Mouse (Mus musculus): ENCODE results near the gene Slc13a5. TPM values are rescaled to one million over a fixed set of nuclear protein-coding genes. Genes with fewer than 3 reads are reported as not detected.

The Slc13a5 gene
- polyA plus RNA-seq, 1 experiment from 2014 or later, result 2.0 TPM

DNA sequence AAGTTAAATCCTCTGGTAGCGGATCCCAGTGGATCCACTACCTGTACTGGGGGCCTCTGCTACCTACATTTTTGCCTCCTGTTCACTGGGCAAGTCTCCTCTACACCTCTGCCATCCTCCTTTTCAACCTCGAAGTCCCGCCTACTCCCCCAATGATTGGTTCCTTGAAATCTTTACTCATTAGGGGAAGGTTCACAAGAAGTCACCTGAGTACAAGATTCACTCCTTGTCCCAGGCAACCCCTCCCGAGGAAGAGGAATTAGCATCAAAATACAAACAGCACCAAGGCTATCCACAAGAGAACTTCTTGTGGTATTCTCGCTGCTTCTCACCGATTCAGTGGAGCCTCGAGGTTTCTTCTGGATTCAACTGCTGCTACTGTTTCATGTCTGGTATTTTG lies 35.0 kb downstream of the Slc13a5 start:
- H3K27me3 ChIP-seq (ENCODE audit: control insufficient read depth, insufficient read depth, low read length), result no peaks in the 10 kb centered on the region
- ATAC-seq (ENCODE audit: low FRiP score) (no peak), DNase-seq (ENCODE audit: low spot score) (no peak)
- WGBS, result 87% methylated on average over 7 of the region's 7 CpGs
- no peak overlapping the region for H3K4me3 ChIP-seq (replicated peaks; ENCODE audit: low read length)
- H3K27ac ChIP-seq, result no peak overlapping the region
- no peak overlapping the region for H3K9ac ChIP-seq
- no peaks in the 10 kb centered on the region for H3K9me3 ChIP-seq (ENCODE audit: control insufficient read depth, low read length)
- no peaks in the 10 kb centered on the region for H3K36me3 ChIP-seq (replicated peaks; ENCODE audit: control insufficient read depth, insufficient read depth)
- no peak overlapping the region for H3K4me2 ChIP-seq (replicated peaks)
- H3K4me1 ChIP-seq (replicated peaks; ENCODE audit: control insufficient read depth, insufficient read depth, low read length), result no peaks in the 10 kb centered on the region

DNA sequence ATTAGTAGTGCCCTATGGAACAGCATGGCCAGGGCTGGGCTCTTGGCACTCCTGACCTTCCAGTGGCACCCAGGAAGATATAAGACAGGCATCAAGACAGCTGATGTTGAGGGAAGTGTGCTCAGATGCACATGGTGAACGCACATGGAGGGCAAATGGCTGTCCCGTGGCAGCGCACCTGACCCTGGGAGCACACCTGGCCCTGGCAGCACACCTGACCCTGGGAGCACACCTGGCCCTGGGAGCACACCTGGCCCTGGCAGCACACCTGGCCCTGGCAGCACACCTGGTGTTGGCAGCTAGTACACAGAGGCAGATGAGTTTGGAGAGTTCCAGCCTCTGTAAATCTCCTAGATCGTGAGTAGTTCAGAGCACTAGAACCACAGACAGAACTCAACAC lies 38.5 kb downstream of the Slc13a5 start:
- Histone ChIP-seq H3K9ac (no peak overlapping the region), H3K27me3 (ENCODE audit: control insufficient read depth, insufficient read depth, low read length) (no peaks in the 10 kb centered on the region), H3K4me2 (replicated peaks) (no peak overlapping the region), H3K36me3 (replicated peaks; ENCODE audit: control insufficient read depth, insufficient read depth) (no peaks in the 10 kb centered on the region), H3K9me3 (ENCODE audit: control insufficient read depth, low read length) (no peaks in the 10 kb centered on the region), H3K4me3 (replicated peaks; ENCODE audit: low read length) (no peak overlapping the region), H3K27ac (no peak overlapping the region), H3K4me1 (replicated peaks; ENCODE audit: control insufficient read depth, insufficient read depth, low read length) (no peaks in the 10 kb centered on the region)
- DNase-seq (ENCODE audit: low spot score) (no peak), ATAC-seq (ENCODE audit: low FRiP score) (no peak)
- 94% methylated on average over 4 of the region's 4 CpGs for WGBS

- no peak for ATAC-seq (ENCODE audit: low FRiP score)
- Histone ChIP-seq H3K36me3 (replicated peaks; ENCODE audit: control insufficient read depth, insufficient read depth) (no peaks in the 10 kb centered on the region), H3K27ac (no peak overlapping the region), H3K4me1 (replicated peaks; ENCODE audit: control insufficient read depth, insufficient read depth, low read length) (no peaks in the 10 kb centered on the region), H3K4me2 (replicated peaks) (no peak overlapping the region), H3K27me3 (ENCODE audit: control insufficient read depth, insufficient read depth, low read length) (no peaks in the 10 kb centered on the region), H3K4me3 (replicated peaks; ENCODE audit: low read length) (no peak overlapping the region), H3K9me3 (ENCODE audit: control insufficient read depth, low read length) (no peaks in the 10 kb centered on the region), H3K9ac (no peak overlapping the region)
- DNase-seq (ENCODE audit: low spot score), result no peak
- WGBS, result 87% methylated on average over 6 of the region's 6 CpGs
These were observed 40.1 kb downstream of the Slc13a5 start for GRCm38 (mm10) chr11:72226901-72227300.

GRCm38 (mm10) chr11:72226020-72226791 lies 40.8 kb downstream of the Slc13a5 start:
- 27% methylated on average over 10 of the region's 10 CpGs for WGBS

DNA sequence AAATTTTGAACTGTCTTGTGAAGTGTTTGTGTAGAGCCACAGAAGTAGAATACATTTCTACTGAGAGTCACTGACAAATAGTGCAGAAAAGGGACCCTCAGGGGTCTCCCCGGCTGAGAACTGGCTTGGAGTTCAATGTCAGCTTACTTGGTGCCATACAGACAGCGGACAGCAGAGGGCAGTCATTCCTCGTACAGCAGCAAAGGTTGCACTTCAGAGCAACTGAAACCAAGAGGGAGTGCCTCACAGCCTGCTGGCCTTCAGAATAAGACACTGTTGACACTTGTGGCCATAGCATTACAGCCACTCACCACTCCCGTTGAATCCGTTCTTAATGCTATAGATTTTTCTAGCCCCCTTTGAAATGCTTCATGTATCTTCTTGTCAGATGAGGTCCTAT lies 42.2 kb downstream of the Slc13a5 start:
- ATAC-seq (ENCODE audit: low FRiP score), result no peak
- Histone ChIP-seq H3K27ac (no peak overlapping the region), H3K4me3 (replicated peaks; ENCODE audit: low read length) (no peak overlapping the region), H3K4me2 (replicated peaks) (no peak overlapping the region), H3K27me3 (ENCODE audit: control insufficient read depth, insufficient read depth, low read length) (no peaks in the 10 kb centered on the region), H3K9ac (no peak overlapping the region), H3K36me3 (replicated peaks; ENCODE audit: control insufficient read depth, insufficient read depth) (no peaks in the 10 kb centered on the region), H3K9me3 (ENCODE audit: control insufficient read depth, low read length) (no peaks in the 10 kb centered on the region), H3K4me1 (replicated peaks; ENCODE audit: control insufficient read depth, insufficient read depth, low read length) (no peaks in the 10 kb centered on the region)
- WGBS, result 10% methylated on average over 5 of the region's 5 CpGs
- peak; percentile 87 for DNase-seq (ENCODE audit: low spot score)

More at GRCm38 (mm10) chr11:72226020-72226791, 40.8 kb downstream of the Slc13a5 start:
- Histone ChIP-seq H3K9ac (no peak overlapping the region), H3K4me3 (replicated peaks; ENCODE audit: low read length) (no peak overlapping the region), H3K4me2 (replicated peaks) (no peak overlapping the region), H3K27ac (no peak overlapping the region), H3K27me3 (ENCODE audit: control insufficient read depth, insufficient read depth, low read length) (no peaks in the 10 kb centered on the region), H3K9me3 (ENCODE audit: control insufficient read depth, low read length) (no peaks in the 10 kb centered on the region), H3K4me1 (replicated peaks; ENCODE audit: control insufficient read depth, insufficient read depth, low read length) (no peaks in the 10 kb centered on the region), H3K36me3 (replicated peaks; ENCODE audit: control insufficient read depth, insufficient read depth) (no peaks in the 10 kb centered on the region)
- DNase-seq (ENCODE audit: low spot score) (peak; percentile 43), ATAC-seq (ENCODE audit: low FRiP score) (peak; percentile 37; the same call in 1 of the 2 replicates)

GRCm38 (mm10) chr11:72223414-72223813 lies 43.6 kb downstream of the Slc13a5 start:
- Histone ChIP-seq H3K36me3 (replicated peaks; ENCODE audit: control insufficient read depth, insufficient read depth) (0 out of 2 replicates have a peak, but pooled peaks cover 8% of the 10 kb centered on the region), H3K27me3 (ENCODE audit: control insufficient read depth, insufficient read depth, low read length) (no peaks in the 10 kb centered on the region), H3K27ac (no peak overlapping the region), H3K4me1 (replicated peaks; ENCODE audit: control insufficient read depth, insufficient read depth, low read length) (no peaks in the 10 kb centered on the region), H3K9ac (no peak overlapping the region), H3K9me3 (ENCODE audit: control insufficient read depth, low read length) (no peaks in the 10 kb centered on the region), H3K4me2 (replicated peaks) (no peak overlapping the region), H3K4me3 (replicated peaks; ENCODE audit: low read length) (no peak overlapping the region)
- WGBS, result 83% methylated on average over 4 of the region's 4 CpGs
- no peak for DNase-seq (ENCODE audit: low spot score)
- no peak for ATAC-seq (ENCODE audit: low FRiP score)

- DNase-seq (ENCODE audit: low spot score) (peak; percentile 83), ATAC-seq (ENCODE audit: low FRiP score) (no peak)
- no peaks in the 10 kb centered on the region for H3K27me3 ChIP-seq (ENCODE audit: control insufficient read depth, insufficient read depth, low read length)
- no peak overlapping the region for H3K9ac ChIP-seq
- WGBS, result 16% methylated on average over 6 of the region's 6 CpGs
- H3K9me3 ChIP-seq (ENCODE audit: control insufficient read depth, low read length), result no peaks in the 10 kb centered on the region
- no peak overlapping the region for H3K4me3 ChIP-seq (replicated peaks; ENCODE audit: low read length)
- H3K4me2 ChIP-seq (replicated peaks), result no peak overlapping the region
- peaks cover 12% of the 10 kb centered on the region for H3K4me1 ChIP-seq (replicated peaks; ENCODE audit: control insufficient read depth, insufficient read depth, low read length)
- H3K27ac ChIP-seq, result no peak overlapping the region
- H3K36me3 ChIP-seq (replicated peaks; ENCODE audit: control insufficient read depth, insufficient read depth), result 0 out of 2 replicates have a peak, but pooled peaks cover 8% of the 10 kb centered on the region
These were observed 45.7 kb downstream of the Slc13a5 start for GRCm38 (mm10) chr11:72221278-72221677.

DNA sequence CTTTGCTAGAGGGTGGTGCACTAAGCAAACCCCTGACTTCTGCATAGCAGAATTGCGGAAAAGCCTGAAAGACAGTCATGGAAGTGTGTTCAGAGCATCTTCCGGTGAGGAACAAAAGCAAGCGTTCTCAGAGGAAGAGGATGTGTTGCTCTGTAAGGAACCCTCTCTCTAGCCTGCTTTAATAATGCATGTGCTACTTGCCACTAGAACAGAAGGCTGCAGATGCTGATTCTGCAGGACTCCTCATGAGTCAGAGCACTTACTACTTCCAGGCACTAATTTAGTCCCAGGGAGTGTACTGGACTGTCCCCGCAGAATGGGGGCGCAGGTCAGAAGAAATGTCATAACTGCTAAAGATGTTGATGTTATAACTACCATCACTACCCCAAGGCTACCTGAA lies 49.9 kb downstream of the Slc13a5 start:
- peak overlapping the region; percentile 82; the same call in 1 of the 2 replicates for H3K4me2 ChIP-seq (replicated peaks)
- peaks cover 24% of the 10 kb centered on the region for H3K4me1 ChIP-seq (replicated peaks; ENCODE audit: control insufficient read depth, insufficient read depth, low read length)
- no peaks in the 10 kb centered on the region for H3K9me3 ChIP-seq (ENCODE audit: control insufficient read depth, low read length)
- no peak overlapping the region for H3K4me3 ChIP-seq (replicated peaks; ENCODE audit: low read length)
- no peak for DNase-seq (ENCODE audit: low spot score)
- peak overlapping the region; percentile 33; the same call in 1 of the 2 replicates for H3K9ac ChIP-seq
- H3K27ac ChIP-seq, result no peak overlapping the region
- H3K36me3 ChIP-seq (replicated peaks; ENCODE audit: control insufficient read depth, insufficient read depth), result peaks cover 11% of the 10 kb centered on the region; the same call in 1 of the 2 replicates
- no peaks in the 10 kb centered on the region for H3K27me3 ChIP-seq (ENCODE audit: control insufficient read depth, insufficient read depth, low read length)
- WGBS, result 90% methylated on average over 5 of the region's 5 CpGs
- ATAC-seq (ENCODE audit: low FRiP score), result no peak

- Histone ChIP-seq H3K27me3 (ENCODE audit: control insufficient read depth, insufficient read depth, low read length) (no peaks in the 10 kb centered on the region), H3K4me2 (replicated peaks) (peak within 1 kb of the TSS; percentile 82), H3K9ac (peak within 1 kb of the TSS; percentile 75), H3K9me3 (ENCODE audit: control insufficient read depth, low read length) (no peaks in the 10 kb centered on the region), H3K4me3 (replicated peaks; ENCODE audit: low read length) (peak within 1 kb of the TSS; percentile 78), H3K4me1 (replicated peaks; ENCODE audit: control insufficient read depth, insufficient read depth, low read length) (peaks cover 24% of the 10 kb centered on the region), H3K36me3 (replicated peaks; ENCODE audit: control insufficient read depth, insufficient read depth) (peaks cover 28% of the 10 kb centered on the region), H3K27ac (peak within 1 kb of the TSS; percentile 85)
- 1% methylated on average over 29 of the region's 29 CpGs for WGBS
- DNase-seq (ENCODE audit: low spot score) (peak; percentile 84), ATAC-seq (ENCODE audit: low FRiP score) (peak; percentile 86)
These were observed 51.6 kb downstream of the Slc13a5 start, which contains the start of gene Med31 for GRCm38 (mm10) chr11:72215410-72215797. TSS of gene Med31 (minus strand) at chr11:72215592.
